Mouse (Mus musculus) forebrain, postnatal 0 days (tissue): ENCODE measurements around the gene March5. TPM values are rescaled to one million over a fixed set of nuclear protein-coding genes. Genes with fewer than 3 reads are reported as not detected.

Experiments used
- ATAC-seq: fragments of 200-750 bp; cut with Nextera tagmentation; 2 replicates; pipeline ENCODE4 v1.8.0; 2017; ENCODE audit warnings: mild to moderate bottlenecking, moderate library complexity
- DNase-seq: peaks from one replicate; pipeline ENCODE4 v3.0.0-alpha.2; 2015
- H3K27ac ChIP-seq: fragments of 300-500 bp; sonication (generic); 2 replicates; pipeline ENCODE4 v1.5.1; 2014; ENCODE audit warnings: low read depth, mild to moderate bottlenecking, antibody characterized with exemption, low read length, moderate library complexity, mixed read lengths
- H3K27me3 ChIP-seq: fragments of 300-500 bp; sonication (generic); 2 replicates; pipeline ENCODE4 v1.6.1; 2014; ENCODE audit warnings: mild to moderate bottlenecking, low read length, mixed read lengths; ENCODE audit not compliant: insufficient read depth
- H3K36me3 ChIP-seq: fragments of 300-500 bp; sonication (generic); 2 replicates; pipeline ENCODE4 v1.6.1; 2014; ENCODE audit warnings: mild to moderate bottlenecking, moderate library complexity; ENCODE audit not compliant: insufficient read depth
- H3K4me1 ChIP-seq: fragments of 300-500 bp; sonication (generic); 2 replicates; pipeline ENCODE4 v1.6.1; 2014; ENCODE audit warnings: antibody characterized with exemption; ENCODE audit not compliant: insufficient read depth
- H3K4me2 ChIP-seq: fragments of 300-500 bp; sonication (generic); 2 replicates; pipeline ENCODE4 v1.6.1; 2014; ENCODE audit warnings: low read depth, mild to moderate bottlenecking, moderate library complexity
- H3K4me3 ChIP-seq: fragments of 300-500 bp; sonication (generic); 2 replicates; pipeline ENCODE4 v1.5.1; 2014; ENCODE audit warnings: low read depth, low read length, mixed read lengths
- H3K9ac ChIP-seq: fragments of 300-500 bp; sonication (generic); 2 replicates; pipeline ENCODE4 v1.6.1; 2014; ENCODE audit warnings: mild to moderate bottlenecking
- H3K9me3 ChIP-seq: fragments of 300-500 bp; sonication (generic); 2 replicates; pipeline ENCODE4 v1.6.1; 2016; ENCODE audit warnings: low read length
- CTCF ChIP-seq: sonication (generic); IDR thresholded peaks from 2 replicates; pipeline ENCODE4 v1.5.1; 2016; ENCODE audit warnings: antibody characterized with exemption, control low read depth, low read depth
- WGBS: fragments of 180-500 bp; shearing (Covaris S2); extraction: QIAGEN DNeasy Blood & Tissue Kit; methylation state at CpG from one replicate; pipeline ENCODE4 v1.1.7; 2014; 5-methylcytosine and 5-hydroxymethylcytosine counted together
- polyA plus RNA-seq: library from polyadenylated mRNA; unstranded; fragments of >200 nt; fragmentation: Nextera tagmentation; extraction: Ambion mirVana; gene quantifications from 2 replicates; pipeline ENCODE4 v1.2.1, GENCODE M21; 2015
- total RNA-seq: library from RNA; depleted of rRNA; stranded (reverse); fragments of >200 nt; gene quantifications from 2 replicates; pipeline ENCODE4 v1.2.3, GENCODE M21; 2014

The March5 gene
- total and polyA plus RNA-seq, 2 experiments from 2014 or later: 102 to 118 TPM

- Histone ChIP-seq H3K9ac (peak overlapping the region; percentile 31), H3K36me3 (no peaks in the 10 kb centered on the region), H3K9me3 (no peaks in the 10 kb centered on the region), H3K27me3 (no peaks in the 10 kb centered on the region; the same call in 1 of the 2 replicates), H3K4me2 (peak overlapping the region; percentile 66), H3K4me1 (0 out of 2 replicates have a peak, but pooled peaks cover 3% of the 10 kb centered on the region), H3K4me3 (peak overlapping the region; percentile 42), H3K27ac (no peak overlapping the region)
- TF ChIP-seq CTCF: no peak; the same call in 1 of the 2 replicates
- 4% methylated on average over 63 of the region's 63 CpGs for WGBS
- ATAC-seq: peak; percentile 60
- peak; percentile 41 for DNase-seq
These were observed 26.5 kb downstream of the March5 start for GRCm38 (mm10) chr19:37233561-37234539.

GRCm38 (mm10) chr19:37235818-37236217 is 28.5 kb downstream of the March5 start:
- DNase-seq: no peak
- 46% methylated on average over 8 of the region's 8 CpGs for whole genome bisulfite sequencing
- Histone ChIP-seq H3K9me3 (no peaks in the 10 kb centered on the region), H3K36me3 (no peaks in the 10 kb centered on the region), H3K27ac (no peak overlapping the region), H3K27me3 (no peaks in the 10 kb centered on the region; the same call in 1 of the 2 replicates), H3K9ac (no peak overlapping the region), H3K4me1 (0 out of 2 replicates have a peak, but pooled peaks cover 5% of the 10 kb centered on the region), H3K4me3 (no peak overlapping the region), H3K4me2 (no peak overlapping the region)
- TF ChIP-seq CTCF: no peak
- no peak for ATAC-seq

- Histone ChIP-seq H3K4me1 (0 out of 2 replicates have a peak, but pooled peaks cover 5% of the 10 kb centered on the region), H3K4me2 (no peak overlapping the region), H3K27ac (no peak overlapping the region), H3K9me3 (no peaks in the 10 kb centered on the region), H3K27me3 (no peaks in the 10 kb centered on the region; the same call in 1 of the 2 replicates), H3K4me3 (no peak overlapping the region), H3K36me3 (no peaks in the 10 kb centered on the region), H3K9ac (no peak overlapping the region)
- WGBS: 64% methylated on average over 5 of the region's 5 CpGs
- TF ChIP-seq CTCF: no peak
- DNase-seq: no peak
- no peak for ATAC-seq
These were observed 30.0 kb downstream of the March5 start for GRCm38 (mm10) chr19:37237306-37237705.

- Histone ChIP-seq H3K4me3 (no peak overlapping the region), H3K4me1 (0 out of 2 replicates have a peak, but pooled peaks cover 5% of the 10 kb centered on the region), H3K36me3 (no peaks in the 10 kb centered on the region), H3K4me2 (peak overlapping the region; percentile 28; the same call in 1 of the 2 replicates), H3K27me3 (no peaks in the 10 kb centered on the region; the same call in 1 of the 2 replicates), H3K9me3 (no peaks in the 10 kb centered on the region), H3K27ac (no peak overlapping the region), H3K9ac (no peak overlapping the region)
- ATAC-seq (peak; percentile 12; the same call in 1 of the 2 replicates), DNase-seq (no peak)
- WGBS: 8% methylated on average over 15 of the region's 15 CpGs
- no peak for TF ChIP-seq CTCF
These were observed 30.5 kb downstream of the March5 start for GRCm38 (mm10) chr19:37237712-37238437.

- Histone ChIP-seq H3K4me1 (0 out of 2 replicates have a peak, but pooled peaks cover 5% of the 10 kb centered on the region), H3K36me3 (no peaks in the 10 kb centered on the region), H3K4me2 (no peak overlapping the region; the same call in 1 of the 2 replicates), H3K27me3 (no peaks in the 10 kb centered on the region; the same call in 1 of the 2 replicates), H3K9me3 (no peaks in the 10 kb centered on the region), H3K4me3 (no peak overlapping the region), H3K9ac (no peak overlapping the region), H3K27ac (no peak overlapping the region)
- peak; percentile 39 for DNase-seq
- no peak for TF ChIP-seq CTCF
- ATAC-seq: peak; percentile 68
- 13% methylated on average over 7 of the region's 7 CpGs for WGBS
These were observed 31.3 kb downstream of the March5 start for GRCm38 (mm10) chr19:37238651-37239050.

- Histone ChIP-seq H3K9me3 (no peaks in the 10 kb centered on the region), H3K4me3 (no peak overlapping the region), H3K9ac (no peak overlapping the region), H3K4me2 (no peak overlapping the region), H3K27ac (no peak overlapping the region), H3K36me3 (no peaks in the 10 kb centered on the region), H3K27me3 (no peaks in the 10 kb centered on the region; the same call in 1 of the 2 replicates), H3K4me1 (0 out of 2 replicates have a peak, but pooled peaks cover 4% of the 10 kb centered on the region)
- WGBS: 31% methylated on average over 4 of the region's 4 CpGs
- ATAC-seq: no peak
- TF ChIP-seq CTCF: no peak
- no peak for DNase-seq
These were observed 31.8 kb downstream of the March5 start for GRCm38 (mm10) chr19:37239096-37239495.
